Mouse (Mus musculus) adrenal gland, postnatal 10 days (tissue): Measurements from ENCODE around the gene Slc34a3. TPM values are rescaled to one million over a fixed set of nuclear protein-coding genes. Genes with fewer than 3 reads are reported as not detected.
A peak's percentile ranks its signal among the peaks of the same experiment; 100 is the strongest.

Source experiments
- DNase-seq: peaks from one replicate; pipeline ENCODE4 v3.0.0; 2021; ENCODE audit warnings: mixed read lengths
- total RNA-seq, 2 experiments: library from RNA; stranded (reverse); gene quantifications; 2 replicates each; pipeline ENCODE4 v1.2.3; 2021

Slc34a3 gene
- total RNA-seq, 2 experiments from 2014 or later: not detected

- DNase-seq: no peak
Measured at GRCm38 (mm10) chr2:25252331-25252730, 18.2 kb upstream of the Slc34a3 start.

- DNase-seq: no peak
Measured at GRCm38 (mm10) chr2:25246183-25247072, 12.3 kb upstream of the Slc34a3 start, which contains the start of gene AL732309.1. AL732309.1 (minus strand) TSS chr2:25246863.

- DNase-seq: no peak
Measured at GRCm38 (mm10) chr2:25244144-25244543, 10.0 kb upstream of the Slc34a3 start.

GRCm38 (mm10) chr2:25243342-25243741, 9.2 kb upstream of the Slc34a3 start:
- DNase-seq: no peak

GRCm38 (mm10) chr2:25242101-25242506, 7.9 kb upstream of the Slc34a3 start, which contains the start of the genes Rnf208 and Cysrt1:
Rnf208 (plus strand) TSS chr2:25242255.
Cysrt1 (minus strand) TSS chr2:25242452.
- no peak for DNase-seq

- no peak for DNase-seq
Measured at GRCm38 (mm10) chr2:25241438-25241775, 7.2 kb upstream of the Slc34a3 start.

GRCm38 (mm10) chr2:25240723-25241437, 6.7 kb upstream of the Slc34a3 start:
- DNase-seq: peak; percentile 81

GRCm38 (mm10) chr2:25240310-25240709, 6.1 kb upstream of the Slc34a3 start:
- DNase-seq: no peak

- DNase-seq: no peak
Measured at GRCm38 (mm10) chr2:25239766-25240165, 5.6 kb upstream of the Slc34a3 start.

- DNase-seq: no peak
Measured at GRCm38 (mm10) chr2:25238106-25238505, 3.9 kb upstream of the Slc34a3 start.

GRCm38 (mm10) chr2:25237522-25237921, 3.4 kb upstream of the Slc34a3 start:
- no peak for DNase-seq

- no peak for DNase-seq
Measured at GRCm38 (mm10) chr2:25236614-25237013, 2.5 kb upstream of the Slc34a3 start, which contains the start of gene Rnf224. Rnf224 (minus strand) TSS chr2:25236787.

GRCm38 (mm10) chr2:25234551-25235220, 522 bp upstream of the Slc34a3 start:
- no peak for DNase-seq

- no peak for DNase-seq
Measured at GRCm38 (mm10) chr2:25233421-25233820, 743 bp downstream of the Slc34a3 start.

GRCm38 (mm10) chr2:25231038-25231437, 3.1 kb downstream of the Slc34a3 start:
- no peak for DNase-seq

- no peak for DNase-seq
Measured at GRCm38 (mm10) chr2:25230581-25230980, 3.6 kb downstream of the Slc34a3 start.

- DNase-seq: no peak
Measured at GRCm38 (mm10) chr2:25229582-25229981, 4.6 kb downstream of the Slc34a3 start.

- DNase-seq: no peak
Measured at GRCm38 (mm10) chr2:25228995-25229530, 5.1 kb downstream of the Slc34a3 start.

- peak; percentile 91 for DNase-seq
Measured at GRCm38 (mm10) chr2:25228431-25228889, 5.7 kb downstream of the Slc34a3 start.

- no peak for DNase-seq
Measured at GRCm38 (mm10) chr2:25227406-25227805, 6.8 kb downstream of the Slc34a3 start.

GRCm38 (mm10) chr2:25226864-25227263, 7.3 kb downstream of the Slc34a3 start:
- peak; percentile 70 for DNase-seq

GRCm38 (mm10) chr2:25225811-25226379, 8.3 kb downstream of the Slc34a3 start:
- no peak for DNase-seq
